Mouse (Mus musculus) kidney, embryonic 16.5 days (tissue): ENCODE results near the gene Gpr132. TPM values are rescaled to one million over a fixed set of nuclear protein-coding genes. Genes with fewer than 3 reads are reported as not detected.
A peak's percentile ranks its signal among the peaks of the same experiment; 100 is the strongest.

Source experiments
- ATAC-seq: fragments of 200-750 bp; cut with Nextera tagmentation; 2 replicates; pipeline ENCODE4 v1.8.0; 2017; ENCODE audit warnings: moderate TSS enrichment; ENCODE audit not compliant: low FRiP score, low TSS enrichment
- H3K27ac ChIP-seq: fragments of 300-500 bp; sonication (generic); 2 replicates; pipeline ENCODE4 v1.5.1; 2014; ENCODE audit warnings: low read length
- H3K27me3 ChIP-seq: fragments of 300-500 bp; sonication (generic); 2 replicates; pipeline ENCODE4 v1.6.1; 2014; ENCODE audit warnings: low read length, control low read depth, mixed read lengths; ENCODE audit not compliant: insufficient read depth
- H3K36me3 ChIP-seq: fragments of 300-500 bp; sonication (generic); 2 replicates; pipeline ENCODE4 v1.6.1; 2014; ENCODE audit warnings: low read length, control low read depth, mixed read lengths; ENCODE audit not compliant: insufficient read depth
- H3K4me1 ChIP-seq: fragments of 300-500 bp; sonication (generic); 2 replicates; pipeline ENCODE4 v1.6.1; 2014; ENCODE audit warnings: low read length, control low read depth, mixed read lengths; ENCODE audit not compliant: insufficient read depth
- H3K4me2 ChIP-seq: fragments of 300-500 bp; sonication (generic); replicated peaks from 2 replicates; pipeline ENCODE4 v1.6.1; 2014; ENCODE audit warnings: low read depth, low read length
- H3K4me3 ChIP-seq: fragments of 300-500 bp; sonication (generic); 2 replicates; pipeline ENCODE4 v1.5.1; 2014; ENCODE audit warnings: mild to moderate bottlenecking, low read length
- H3K9ac ChIP-seq: fragments of 300-500 bp; sonication (generic); replicated peaks from 2 replicates; pipeline ENCODE4 v1.6.1; 2014; ENCODE audit warnings: low read length
- H3K9me3 ChIP-seq: fragments of 300-500 bp; sonication (generic); 2 replicates; pipeline ENCODE4 v1.6.1; 2016; ENCODE audit warnings: low read length, control low read depth
- WGBS: fragments of 180-500 bp; shearing (Covaris S2); extraction: QIAGEN DNeasy Blood & Tissue Kit; methylation state at CpG from one replicate; pipeline ENCODE4 v1.1.7; 2014; 5-methylcytosine and 5-hydroxymethylcytosine counted together
- polyA plus RNA-seq: library from polyadenylated mRNA; unstranded; fragments of >200 nt; fragmentation: Nextera tagmentation; extraction: Ambion mirVana; gene quantifications from 2 replicates; pipeline ENCODE4 v1.2.1, GENCODE M21; 2015

Gene Gpr132
- polyA plus RNA-seq, 1 experiment from 2014 or later: 0.22 TPM

- Histone ChIP-seq H3K27me3 (peaks cover 25% of the 10 kb centered on the region), H3K4me3 (no peak overlapping the region), H3K4me2 (no peak overlapping the region), H3K4me1 (peaks cover 17% of the 10 kb centered on the region), H3K36me3 (no peaks in the 10 kb centered on the region), H3K27ac (no peak overlapping the region), H3K9ac (0 out of 2 replicates have a peak overlapping the region, but pooled peaks have one; percentile 6), H3K9me3 (no peaks in the 10 kb centered on the region)
- 43% methylated on average over 13 of the region's 13 CpGs for WGBS
- ATAC-seq: no peak
Observed at GRCm38 (mm10) chr12:112870775-112871174, 2.7 kb upstream of the Gpr132 start.

GRCm38 (mm10) chr12:112869783-112870204, 1.8 kb upstream of the Gpr132 start:
- Histone ChIP-seq H3K27ac (no peak overlapping the region), H3K36me3 (no peaks in the 10 kb centered on the region), H3K27me3 (peaks cover 16% of the 10 kb centered on the region), H3K9me3 (no peaks in the 10 kb centered on the region), H3K4me3 (no peak overlapping the region), H3K4me1 (peaks cover 17% of the 10 kb centered on the region), H3K4me2 (peak overlapping the region; percentile 8; the same call in 1 of the 2 replicates), H3K9ac (0 out of 2 replicates have a peak overlapping the region, but pooled peaks have one; percentile 12)
- WGBS: 6% methylated on average over 16 of the region's 16 CpGs
- no peak for ATAC-seq

- no peak overlapping the region for H3K9ac ChIP-seq
- no peak for ATAC-seq
- WGBS: 90% methylated on average over 7 of the region's 7 CpGs
Observed at GRCm38 (mm10) chr12:112867106-112867674, 838 bp downstream of the Gpr132 start.

GRCm38 (mm10) chr12:112866467-112867080, 1.5 kb downstream of the Gpr132 start:
- H3K9ac ChIP-seq: no peak overlapping the region
- ATAC-seq: no peak
- no peak overlapping the region for H3K4me3 ChIP-seq
- no peaks in the 10 kb centered on the region for H3K36me3 ChIP-seq
- WGBS: 71% methylated on average over 8 of the region's 8 CpGs
- 0 out of 2 replicates have a peak, but pooled peaks cover 4% of the 10 kb centered on the region for H3K27me3 ChIP-seq
- no peak overlapping the region for H3K27ac ChIP-seq
- H3K4me1 ChIP-seq: peaks cover 9% of the 10 kb centered on the region
- H3K4me2 ChIP-seq: no peak overlapping the region
- no peaks in the 10 kb centered on the region for H3K9me3 ChIP-seq

More at GRCm38 (mm10) chr12:112867106-112867674, 838 bp downstream of the Gpr132 start:
- Histone ChIP-seq H3K27ac (no peak overlapping the region), H3K4me2 (no peak overlapping the region), H3K4me3 (no peak overlapping the region), H3K4me1 (peaks cover 9% of the 10 kb centered on the region), H3K36me3 (no peaks in the 10 kb centered on the region), H3K27me3 (0 out of 2 replicates have a peak, but pooled peaks cover 4% of the 10 kb centered on the region), H3K9me3 (no peaks in the 10 kb centered on the region)

- no peak for ATAC-seq
- peaks cover 9% of the 10 kb centered on the region for H3K4me1 ChIP-seq
Observed at GRCm38 (mm10) chr12:112864804-112865203, 3.2 kb downstream of the Gpr132 start.

GRCm38 (mm10) chr12:112861911-112862321, 6.1 kb downstream of the Gpr132 start:
- H3K9me3 ChIP-seq: no peaks in the 10 kb centered on the region
- no peak overlapping the region for H3K9ac ChIP-seq
- H3K27me3 ChIP-seq: no peaks in the 10 kb centered on the region
- no peak overlapping the region for H3K4me2 ChIP-seq
- no peak overlapping the region for H3K27ac ChIP-seq
- H3K4me1 ChIP-seq: peaks cover 5% of the 10 kb centered on the region
- no peak overlapping the region for H3K4me3 ChIP-seq
- no peaks in the 10 kb centered on the region for H3K36me3 ChIP-seq
- 50% methylated on average over 9 of the region's 9 CpGs for WGBS
- ATAC-seq: no peak

More at GRCm38 (mm10) chr12:112864804-112865203, 3.2 kb downstream of the Gpr132 start:
- no peaks in the 10 kb centered on the region for H3K27me3 ChIP-seq
- no peak overlapping the region for H3K9ac ChIP-seq
- H3K4me2 ChIP-seq: no peak overlapping the region
- no peaks in the 10 kb centered on the region for H3K9me3 ChIP-seq
- H3K27ac ChIP-seq: no peak overlapping the region
- no peaks in the 10 kb centered on the region for H3K36me3 ChIP-seq
- 86% methylated on average over 7 of the region's 7 CpGs for WGBS
- H3K4me3 ChIP-seq: no peak overlapping the region

- Histone ChIP-seq H3K4me3 (no peak overlapping the region), H3K27ac (no peak overlapping the region), H3K27me3 (no peaks in the 10 kb centered on the region), H3K9me3 (no peaks in the 10 kb centered on the region), H3K4me2 (no peak overlapping the region), H3K4me1 (peaks cover 10% of the 10 kb centered on the region), H3K9ac (no peak overlapping the region), H3K36me3 (no peaks in the 10 kb centered on the region)
- ATAC-seq: no peak
- 57% methylated on average over 7 of the region's 7 CpGs for WGBS
Observed at GRCm38 (mm10) chr12:112860765-112861164, 7.3 kb downstream of the Gpr132 start.

GRCm38 (mm10) chr12:112859930-112860329, 8.1 kb downstream of the Gpr132 start:
- Histone ChIP-seq H3K9ac (no peak overlapping the region), H3K4me1 (peaks cover 10% of the 10 kb centered on the region), H3K4me3 (no peak overlapping the region), H3K4me2 (no peak overlapping the region), H3K9me3 (no peaks in the 10 kb centered on the region), H3K27ac (no peak overlapping the region), H3K36me3 (no peaks in the 10 kb centered on the region), H3K27me3 (no peaks in the 10 kb centered on the region)
- WGBS: 63% methylated on average over 8 of the region's 8 CpGs
- ATAC-seq: no peak

- no peak overlapping the region for H3K4me2 ChIP-seq
- ATAC-seq: no peak
- 94% methylated on average over 9 of the region's 9 CpGs for WGBS
- H3K4me1 ChIP-seq: peaks cover 10% of the 10 kb centered on the region
- no peaks in the 10 kb centered on the region for H3K36me3 ChIP-seq
- H3K9me3 ChIP-seq: no peaks in the 10 kb centered on the region
- H3K27me3 ChIP-seq: no peaks in the 10 kb centered on the region
- H3K27ac ChIP-seq: no peak overlapping the region
- no peak overlapping the region for H3K9ac ChIP-seq
- H3K4me3 ChIP-seq: no peak overlapping the region
Observed at GRCm38 (mm10) chr12:112858581-112859336, 9.3 kb downstream of the Gpr132 start.
